Mouse (Mus musculus): Measurements from ENCODE around the gene Bank1.

DNA sequence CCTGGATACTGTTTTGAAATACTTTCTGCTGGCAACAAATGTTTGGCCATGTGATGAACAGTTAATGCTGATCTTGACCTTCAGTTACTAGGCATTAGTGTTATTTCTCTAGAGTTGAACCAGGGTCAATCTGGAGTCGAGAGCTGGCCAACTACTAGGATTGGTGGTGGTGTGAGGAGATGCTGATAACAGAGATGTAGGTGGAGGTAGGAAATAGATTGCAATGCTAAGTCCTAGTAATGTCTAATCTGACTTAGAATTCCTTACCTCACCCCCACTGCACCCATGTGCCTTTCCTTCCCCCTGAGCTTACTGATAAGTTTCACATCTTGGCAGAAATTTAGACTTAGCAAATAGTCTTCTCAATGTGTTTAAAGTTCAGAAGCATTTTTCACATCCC lies 240.8 kb downstream of the Bank1 start:
- TF ChIP-seq POLR2A (IDR thresholded peaks at IDR 0.05; ENCODE audit: low read depth, low read length) (no peak), CTCF (conservative IDR thresholded peaks at IDR 0.05; ENCODE audit: insufficient read depth, insufficient read length, low read depth, low read length) (no peak)

Data from kidney, adult 2 months (tissue).